Mouse (Mus musculus): ENCODE measurements around the gene Ctnnb1.
"Not testable (repeated sequence)": the region's sequence is repeated elsewhere in the genome, so short reads cannot be mapped to it uniquely, and the experiment has no call there.

Ctnnb1 gene

DNA sequence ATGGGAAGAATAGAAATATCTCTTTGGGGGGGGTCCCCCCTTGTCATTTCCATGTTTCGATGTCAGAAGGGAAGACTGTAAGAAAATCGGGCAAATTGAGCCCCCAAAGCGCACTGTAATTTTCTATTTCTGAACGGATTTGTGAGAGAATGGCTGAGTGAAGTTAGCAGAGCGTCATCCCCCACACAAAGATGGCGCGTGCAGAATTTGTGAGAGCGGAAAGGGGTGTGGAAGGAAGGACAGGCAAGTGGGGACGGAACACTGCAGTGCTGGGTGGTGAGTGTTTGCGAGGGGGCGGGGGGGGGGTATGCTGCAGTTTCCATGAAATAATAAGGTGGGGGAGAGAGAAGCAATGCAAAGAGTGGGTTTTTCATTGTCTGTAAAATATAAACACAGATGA, at the start of gene Ctnnb1:
Ctnnb1 (plus strand) TSS at position 136 of the 400 bp plus-strand sequence.
- DNase-seq (ENCODE audit: low read depth) = no peak

DNA sequence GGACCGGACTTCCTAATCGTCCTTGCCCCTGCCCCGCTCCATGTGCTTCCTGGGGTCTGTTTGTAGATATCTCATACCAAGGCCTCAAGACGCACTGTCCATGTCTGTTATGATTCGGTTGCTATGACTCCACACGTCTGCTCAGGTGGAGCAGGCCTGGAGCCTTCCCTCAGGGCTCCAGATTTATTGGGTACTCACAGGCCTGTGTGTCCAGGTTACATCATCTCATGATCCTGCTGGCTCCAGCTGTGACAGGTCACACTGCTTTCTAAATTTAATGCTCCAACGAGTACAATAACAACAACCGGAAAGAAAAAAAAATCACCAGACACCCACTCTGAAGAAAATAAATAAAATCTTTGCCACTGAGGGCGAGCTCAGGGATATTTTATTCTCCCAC, 48.7 kb upstream of the Ctnnb1 start:
- no peak for DNase-seq (ENCODE audit: low read depth)

DNA sequence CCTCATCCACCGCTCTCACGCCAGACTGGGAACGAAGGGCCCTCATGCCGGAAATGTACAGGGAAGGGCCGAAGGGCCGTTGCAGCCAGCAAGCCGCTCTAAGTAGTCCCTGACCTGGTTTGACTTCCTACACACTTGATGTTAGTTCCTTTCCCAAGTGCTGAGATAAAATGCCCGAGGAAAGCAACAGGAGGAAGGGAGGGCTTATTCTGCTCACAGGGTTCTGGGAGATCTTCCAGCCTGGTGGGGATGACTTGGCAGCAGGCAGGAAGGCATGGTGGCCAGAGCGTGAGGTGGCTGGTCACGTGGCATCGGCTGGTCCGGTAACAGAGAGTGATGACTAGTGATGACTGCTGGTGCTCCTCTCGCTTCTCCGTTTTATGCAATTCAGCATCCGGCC, 47.9 kb upstream of the Ctnnb1 start:
- DNase-seq (ENCODE audit: low read depth) = no peak

DNA sequence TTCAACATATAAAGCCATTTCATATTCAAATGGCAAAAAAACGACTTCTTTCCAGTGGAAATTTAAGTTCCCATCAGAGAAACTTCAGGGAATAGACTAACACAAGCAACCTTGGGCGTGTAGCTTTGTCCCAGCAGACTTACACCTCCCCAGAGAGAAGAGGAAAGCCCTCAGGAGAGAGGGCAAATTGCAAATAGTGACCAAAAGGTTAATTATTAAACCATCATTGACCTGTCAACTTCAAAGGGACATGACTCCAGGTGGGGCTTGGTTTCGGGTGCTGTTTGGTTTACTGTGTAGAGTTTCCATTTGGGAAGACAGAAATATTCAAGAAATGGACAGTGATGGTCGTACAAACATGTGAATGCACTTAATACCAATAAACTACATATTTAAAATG, 47.2 kb upstream of the Ctnnb1 start:
- DNase-seq (ENCODE audit: low read depth) = no peak

DNA sequence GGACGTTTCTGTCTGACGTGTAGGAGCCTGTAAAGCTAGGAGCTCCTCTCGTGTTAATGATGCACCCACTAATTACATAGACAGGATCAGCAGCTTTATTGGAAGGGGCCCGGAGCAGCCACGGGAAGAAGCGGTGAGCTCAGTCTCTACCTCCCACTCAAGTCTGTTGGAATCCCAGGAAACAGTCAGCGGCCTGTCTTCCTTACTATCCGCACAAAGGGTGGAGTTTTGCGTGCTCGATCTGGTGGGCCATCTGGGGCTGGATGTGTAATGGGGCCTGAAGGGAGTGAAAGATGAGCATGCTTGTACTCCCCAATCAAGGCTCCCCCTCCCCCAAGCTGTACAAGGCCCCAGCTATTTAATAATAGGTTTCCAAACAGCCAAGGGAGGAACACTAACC, 44.3 kb upstream of the Ctnnb1 start:
- DNase-seq (ENCODE audit: low read depth) = no peak

DNA sequence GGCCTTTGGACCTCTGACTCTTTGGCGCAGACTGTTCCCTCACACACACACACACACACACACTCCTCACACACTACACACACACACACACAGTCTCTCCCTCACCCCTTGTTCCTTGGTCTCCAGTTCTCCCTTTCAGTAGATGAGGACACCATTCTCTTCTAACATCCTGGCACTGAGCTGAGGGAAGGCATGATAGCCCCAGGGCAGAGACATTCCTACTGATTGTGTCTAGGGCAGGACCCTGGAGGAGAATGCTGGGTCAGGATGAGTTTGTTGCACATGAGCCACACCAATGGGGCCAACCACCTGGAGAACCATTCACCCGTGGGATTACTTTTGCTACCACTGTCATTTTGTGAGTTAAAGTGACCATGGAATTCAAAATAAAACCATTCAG, 41.4 kb upstream of the Ctnnb1 start:
- no peak for DNase-seq (ENCODE audit: low read depth)

DNA sequence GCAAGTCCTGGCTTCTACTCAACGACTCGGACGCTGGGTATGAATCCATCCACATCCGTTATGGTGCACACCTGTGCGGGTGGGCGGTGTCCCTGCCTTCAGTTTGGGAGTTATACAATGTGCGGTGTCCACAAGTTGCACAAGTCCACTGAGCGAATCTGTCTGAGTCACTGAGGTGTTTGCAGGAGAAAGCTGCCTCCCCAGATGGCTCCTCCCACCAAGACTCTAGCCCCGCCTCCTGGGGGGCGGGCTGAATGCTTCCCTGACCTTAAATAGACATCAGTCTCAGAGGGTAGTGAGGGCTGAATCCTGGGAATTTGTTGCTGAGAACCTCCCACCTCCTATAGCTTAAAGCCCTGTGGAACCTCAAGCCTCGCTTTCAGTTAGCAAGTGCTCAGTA, 35.6 kb upstream of the Ctnnb1 start:
- DNase-seq (ENCODE audit: low read depth) = no peak

DNA sequence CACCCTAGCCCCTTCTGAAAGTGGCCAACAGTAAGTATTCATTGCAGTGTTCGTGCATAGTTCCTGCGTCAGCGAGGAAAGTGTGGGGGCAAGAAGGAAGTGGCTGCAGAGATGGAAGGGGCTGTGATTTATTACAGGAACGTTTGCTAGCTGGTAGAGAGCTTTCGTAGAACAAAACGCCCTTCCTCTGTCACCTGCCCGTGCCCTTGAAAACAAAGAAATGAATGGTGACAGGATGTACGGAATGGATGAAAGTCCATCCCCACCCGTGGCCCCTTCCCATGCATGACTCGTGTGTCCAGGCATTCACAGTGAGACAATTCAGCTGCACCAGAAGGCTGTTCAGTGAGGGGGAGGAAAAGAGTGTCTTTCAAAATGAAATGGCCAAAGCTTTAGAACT, 35.0 kb upstream of the Ctnnb1 start:
- no peak for DNase-seq (ENCODE audit: low read depth)

DNA sequence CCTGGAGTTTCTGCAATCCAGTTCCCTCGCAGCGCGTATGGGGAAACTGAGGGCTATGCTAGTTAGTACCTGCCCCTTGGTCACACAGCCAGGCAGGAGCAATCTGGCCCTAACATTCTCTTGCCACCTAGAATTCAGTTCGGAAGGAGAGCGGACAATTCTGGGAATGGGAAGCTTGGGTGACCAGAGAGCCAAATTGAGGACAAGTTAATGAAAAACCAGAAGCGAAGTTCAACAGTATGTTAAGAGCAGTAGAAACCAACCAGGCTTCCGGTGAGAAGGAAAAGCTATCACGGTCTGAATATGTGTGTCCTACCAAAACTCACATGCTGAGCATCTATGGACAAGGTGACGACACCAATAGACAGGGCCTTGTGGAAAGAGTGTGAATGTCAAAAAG, 34.6 kb upstream of the Ctnnb1 start:
- DNase-seq (ENCODE audit: low read depth) = no peak

DNA sequence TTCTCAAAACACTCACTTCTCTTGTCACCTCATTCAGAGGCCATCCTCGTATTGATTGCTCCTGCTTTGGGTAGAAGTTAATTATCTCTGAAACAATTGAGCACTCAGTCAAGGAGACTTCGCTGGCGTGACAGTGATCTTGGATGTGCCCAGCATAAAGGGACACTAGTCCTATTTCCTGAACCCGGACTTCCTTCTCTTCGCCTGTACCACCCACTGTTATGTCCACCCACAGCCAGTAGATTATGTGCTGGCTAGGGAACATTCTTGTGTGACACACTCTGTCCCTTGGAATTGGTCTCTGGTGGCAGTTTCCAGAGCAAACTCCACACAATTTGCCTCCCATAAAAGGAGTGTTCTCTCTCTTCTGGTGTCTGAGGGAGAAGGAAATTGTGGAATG, 32.5 kb upstream of the Ctnnb1 start:
- no peak for DNase-seq (ENCODE audit: low read depth)

DNA sequence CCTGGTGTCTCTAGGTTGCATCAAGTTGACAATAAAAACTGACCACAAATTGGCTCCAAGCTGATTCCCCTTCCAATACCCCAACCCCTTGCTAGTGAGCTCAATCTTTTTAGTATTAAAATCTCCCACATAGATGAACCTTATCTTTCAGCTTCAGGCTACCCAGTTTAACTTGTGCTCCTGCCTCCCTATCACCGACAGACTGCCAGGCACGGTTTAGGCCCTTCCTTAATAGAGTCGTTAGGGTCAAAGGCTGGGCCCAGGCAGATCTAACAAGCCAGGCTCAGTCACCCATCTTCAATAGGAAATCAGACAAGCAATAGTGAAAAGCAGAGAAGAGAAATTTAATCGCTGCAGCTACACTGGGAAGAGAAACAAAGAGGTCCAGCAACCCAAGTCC, 31.7 kb upstream of the Ctnnb1 start:
- no peak for DNase-seq (ENCODE audit: low read depth)

DNA sequence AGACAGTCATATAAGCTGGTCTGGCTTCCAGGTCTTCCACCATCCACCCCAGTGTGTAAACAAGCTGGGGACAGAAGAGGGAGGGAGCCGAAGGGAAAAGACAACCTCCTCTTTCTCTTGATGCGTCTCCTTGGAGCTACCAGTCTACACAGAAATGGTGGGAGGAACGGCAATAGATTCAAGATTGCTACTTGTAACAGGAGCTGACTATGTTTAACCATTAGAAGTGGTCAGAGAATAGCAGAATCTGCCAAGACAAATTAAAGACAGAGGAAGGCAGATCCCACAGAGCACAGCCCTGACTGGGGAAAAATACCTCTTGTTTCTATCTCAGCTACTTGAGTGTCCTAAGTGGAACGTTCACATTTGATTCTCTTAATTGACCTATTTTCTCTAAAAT, 29.2 kb upstream of the Ctnnb1 start:
- DNase-seq (ENCODE audit: low read depth) = no peak

DNA sequence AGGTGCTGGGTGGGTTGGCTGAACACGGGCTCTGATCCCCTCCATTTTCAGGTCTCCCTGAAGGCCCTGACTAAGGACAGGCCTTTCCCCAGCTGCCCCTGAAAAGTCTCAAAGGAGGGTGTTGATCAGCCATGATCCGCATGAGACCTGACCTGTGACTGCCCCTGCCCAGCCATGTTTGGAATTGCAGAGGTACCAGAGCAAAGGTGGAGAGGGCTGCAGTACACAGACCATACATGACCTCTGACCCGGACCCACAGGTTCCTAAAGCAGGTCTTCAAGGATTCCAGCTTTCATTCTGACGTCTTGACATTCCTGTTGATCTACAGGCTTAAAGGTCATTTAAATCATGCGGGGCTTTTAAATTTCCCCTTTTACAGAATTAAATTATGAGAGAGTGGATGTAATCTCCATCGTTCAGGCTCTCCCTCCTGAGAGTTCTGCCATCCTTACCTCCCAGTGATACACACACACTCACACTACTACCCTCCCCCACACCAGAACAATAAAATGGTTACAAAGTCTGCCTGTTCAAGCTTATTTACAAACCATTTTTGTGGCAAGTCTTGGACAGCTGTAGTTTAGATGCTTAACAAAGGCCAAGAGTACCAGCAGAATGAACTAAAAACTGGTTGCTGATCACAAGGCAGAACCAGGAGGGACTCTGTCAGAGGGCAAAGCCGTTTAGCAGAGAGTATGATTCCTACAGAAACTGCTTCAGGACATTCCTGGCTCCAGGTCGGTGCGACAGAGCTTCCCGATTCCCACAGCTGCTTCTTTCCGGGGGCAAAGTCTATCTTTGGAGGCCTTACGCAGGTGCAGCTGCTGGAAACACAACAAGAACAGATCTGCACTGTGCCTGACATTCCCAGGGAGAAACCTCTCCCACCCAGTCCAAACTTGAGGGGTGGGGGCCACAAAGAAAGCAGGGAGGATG, 28.4 kb upstream of the Ctnnb1 start:
- DNase-seq (ENCODE audit: low read depth) = no peak

DNA sequence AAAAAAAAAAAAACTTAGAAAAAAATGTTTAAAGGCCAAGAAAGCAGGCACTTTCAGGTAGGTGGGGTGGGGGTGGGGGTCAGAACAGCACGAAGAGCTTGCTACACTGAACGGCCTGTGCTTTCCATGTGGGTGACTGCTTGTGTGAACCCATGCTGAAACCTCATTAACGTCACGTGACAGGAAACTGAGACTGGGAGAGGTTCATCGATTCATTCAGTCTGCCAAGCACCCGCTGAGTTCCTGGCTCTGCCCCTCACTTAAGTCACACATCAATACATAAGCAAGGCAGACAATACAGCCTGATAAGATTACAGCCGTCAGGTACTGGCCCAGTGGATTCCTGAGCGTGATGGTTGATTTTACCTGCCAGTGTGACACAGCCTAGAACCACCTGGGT, 26.5 kb upstream of the Ctnnb1 start:
- DNase-seq (ENCODE audit: low read depth) = no peak

DNA sequence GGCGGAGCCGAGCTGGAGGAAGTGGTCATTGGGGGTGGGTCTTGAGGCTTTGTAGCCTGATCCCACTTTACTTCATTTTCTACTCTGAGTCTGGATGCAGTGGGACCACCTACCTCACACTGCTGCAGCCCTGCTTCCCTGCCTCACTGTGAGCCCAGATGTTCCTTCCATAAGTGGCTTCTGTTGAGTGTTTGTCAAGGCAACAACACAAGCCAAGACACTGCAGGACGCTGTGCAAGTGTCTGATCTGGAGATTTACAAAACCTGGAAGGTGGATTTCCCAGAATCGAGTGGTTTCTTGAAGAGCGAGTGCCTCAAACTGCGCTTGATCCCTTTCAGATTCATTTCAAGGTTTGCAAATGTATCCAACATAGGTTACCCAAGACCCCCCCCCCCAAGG, 20.6 kb upstream of the Ctnnb1 start:
- DNase-seq (ENCODE audit: low read depth) = no peak

DNA sequence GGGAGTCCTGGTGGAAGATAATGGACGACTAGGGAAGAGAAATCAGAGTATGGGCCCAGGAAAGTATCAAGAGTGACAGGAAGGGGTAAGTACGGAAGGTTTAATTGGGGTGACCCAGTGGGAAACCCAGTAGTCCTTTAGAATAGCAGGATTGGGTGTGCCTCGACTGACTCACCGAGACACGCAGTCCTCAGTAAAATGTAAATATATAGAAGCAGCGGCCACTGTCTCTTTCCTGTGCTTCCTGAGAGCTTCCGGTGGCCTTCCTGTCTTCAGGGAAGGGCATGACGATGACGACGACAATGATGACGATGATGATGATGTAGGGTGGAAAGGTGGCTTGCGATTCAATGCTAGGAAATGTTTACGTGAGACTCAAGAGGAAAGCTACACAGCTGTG, 15.9 kb upstream of the Ctnnb1 start:
- DNase-seq (ENCODE audit: low read depth) = no peak

DNA sequence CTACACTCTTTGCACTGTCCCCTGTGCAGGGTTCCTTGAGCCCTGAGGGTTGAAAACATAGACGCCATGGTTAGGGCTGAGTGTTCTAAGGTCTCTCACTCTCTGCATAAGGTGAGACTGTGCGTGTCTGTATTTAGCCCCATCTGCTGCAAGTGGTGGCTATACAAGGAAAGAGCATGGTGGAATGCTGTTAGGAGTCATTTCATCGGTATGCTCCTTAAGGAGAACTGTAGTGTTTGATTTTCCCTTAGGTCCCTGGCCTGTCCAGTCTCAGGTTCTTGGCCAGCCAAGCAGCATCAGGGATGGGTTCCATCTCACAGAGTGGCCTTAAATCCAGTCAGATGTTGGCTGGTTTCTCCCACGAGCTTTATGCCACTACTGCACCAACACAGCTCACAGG, 14.6 kb upstream of the Ctnnb1 start:
- no peak for DNase-seq (ENCODE audit: low read depth)

DNA sequence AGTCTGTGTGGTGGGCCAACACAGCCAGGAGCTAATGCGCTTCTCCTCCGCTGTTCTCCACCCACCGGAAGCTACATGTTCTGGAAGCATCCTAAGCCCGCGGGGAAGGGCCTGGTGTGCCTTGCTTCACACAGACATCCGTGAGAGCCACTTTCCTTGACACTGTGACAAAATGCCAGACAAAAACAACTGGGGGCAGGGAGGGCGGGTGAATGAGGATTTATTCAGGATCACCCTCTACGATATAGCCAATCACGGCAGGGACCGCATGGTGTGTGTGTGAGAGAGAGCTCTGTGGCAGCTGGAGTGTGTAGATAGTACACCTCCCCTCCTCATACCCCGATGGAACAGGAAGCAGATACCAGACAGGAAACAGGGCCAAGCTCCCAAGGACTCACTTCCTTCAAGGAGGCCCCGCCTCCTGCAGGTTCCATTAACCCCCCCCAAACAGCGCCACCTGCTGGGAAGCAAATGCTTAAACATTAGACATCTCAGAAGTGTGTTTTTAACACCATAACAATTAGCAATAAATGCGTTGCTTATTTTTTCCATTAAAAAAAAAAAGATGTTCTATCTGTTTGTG, 14.0 kb upstream of the Ctnnb1 start:
- DNase-seq (ENCODE audit: low read depth) = no peak

DNA sequence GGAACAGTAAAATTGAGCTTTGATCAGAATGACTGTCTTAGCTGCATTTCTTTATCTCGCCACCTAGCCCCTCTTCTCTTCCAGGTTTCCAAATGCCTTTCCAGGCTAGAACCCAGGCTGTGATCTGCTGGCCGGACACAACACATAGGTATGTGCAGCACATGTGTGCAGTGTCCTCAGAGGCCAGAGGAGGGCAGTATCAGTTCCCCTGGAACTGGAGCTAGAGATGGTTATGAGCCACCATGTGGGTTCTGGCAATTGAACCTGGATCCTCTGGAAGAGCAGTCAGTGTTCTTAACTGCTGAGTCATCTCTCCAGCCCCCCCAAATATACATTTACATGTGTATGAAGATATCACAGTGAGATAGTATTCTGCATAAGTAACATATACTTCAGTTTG, 11.4 kb upstream of the Ctnnb1 start:
- not testable (repeated sequence) for DNase-seq (ENCODE audit: low read depth)

DNA sequence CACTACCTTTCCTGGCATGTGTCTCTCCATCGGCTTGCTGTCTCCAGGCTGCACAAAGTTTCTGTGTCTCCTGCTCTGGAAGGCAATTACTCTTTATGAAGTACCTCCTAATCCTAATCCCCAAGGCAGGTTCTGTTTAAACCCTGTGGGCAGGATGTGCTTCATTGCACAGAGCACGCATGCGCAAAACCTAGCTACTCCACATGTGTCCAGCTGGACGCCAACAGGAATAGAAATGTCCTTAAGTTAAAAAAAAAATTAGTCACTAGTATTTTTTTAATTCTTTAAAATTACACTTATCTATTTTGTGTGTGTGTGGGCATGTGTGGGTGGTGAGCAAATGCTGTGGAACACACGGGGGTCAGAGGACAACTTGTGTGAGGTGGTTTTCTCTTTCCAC, 10.8 kb upstream of the Ctnnb1 start:
- no peak for DNase-seq (ENCODE audit: low read depth)

DNA sequence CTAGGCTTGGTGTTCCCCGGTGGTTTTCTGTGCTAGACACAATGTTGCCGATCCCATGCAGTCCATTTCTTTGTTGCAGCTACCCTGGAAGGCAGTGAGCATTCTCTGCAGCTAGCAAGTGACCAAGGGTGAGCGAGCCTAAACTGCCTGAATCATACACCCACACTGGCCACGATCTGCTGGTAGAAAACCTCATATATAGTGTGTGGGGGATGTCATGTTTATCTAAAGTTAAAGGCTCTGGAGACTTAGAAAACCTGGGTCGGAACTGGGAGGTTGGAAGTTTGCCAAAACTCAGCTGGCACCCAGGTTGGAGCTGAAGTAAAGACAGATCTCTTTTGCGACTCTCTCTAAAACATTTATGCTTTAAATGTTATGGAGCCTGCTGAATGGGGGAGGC, 10.4 kb upstream of the Ctnnb1 start:
- DNase-seq (ENCODE audit: low read depth) = no peak

DNA sequence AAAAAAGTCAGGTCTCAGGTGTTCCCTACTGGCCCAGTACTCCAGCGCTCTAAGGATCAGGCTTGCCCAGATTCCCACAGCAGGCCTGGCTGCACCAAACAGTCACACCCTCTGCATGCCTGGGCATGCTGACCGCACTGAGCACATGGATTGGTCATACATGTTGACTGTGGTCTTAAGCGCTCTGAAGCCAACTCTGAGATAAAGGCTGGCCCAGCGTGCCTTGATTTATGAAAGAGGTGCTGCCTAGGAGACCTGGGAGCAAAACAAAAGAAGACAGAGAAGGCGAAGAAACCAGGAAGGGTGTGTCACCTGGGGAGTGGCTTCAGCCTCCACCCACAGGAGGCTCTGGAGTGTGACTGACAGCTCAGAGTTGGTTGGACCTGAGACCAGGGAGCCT, 9.9 kb upstream of the Ctnnb1 start:
- DNase-seq (ENCODE audit: low read depth) = no peak

DNA sequence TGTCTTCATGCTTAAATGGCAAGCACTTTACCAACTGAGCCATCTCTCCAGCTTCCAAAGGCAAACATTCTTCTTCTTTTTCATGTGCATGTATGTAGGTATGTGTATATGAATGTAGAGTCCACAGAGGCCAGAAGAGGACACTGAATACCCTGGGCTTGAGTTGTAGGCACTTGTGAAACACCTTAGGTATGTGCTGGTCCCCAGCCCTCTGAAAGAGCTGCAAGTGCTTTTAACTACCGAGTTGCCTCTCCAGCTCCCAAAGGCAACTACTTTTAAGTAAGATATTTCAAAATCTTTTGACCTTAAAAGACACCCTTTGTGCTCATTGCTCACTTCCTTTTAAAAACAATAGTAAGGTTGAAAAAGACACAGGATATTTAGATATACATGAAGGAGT, 2.9 kb upstream of the Ctnnb1 start:
- DNase-seq (ENCODE audit: low read depth) = no peak
